Mouse (Mus musculus) heart, embryonic 16.5 days (tissue): ENCODE measurements around the gene Olfr411. TPM values are rescaled to one million over a fixed set of nuclear protein-coding genes. Genes with fewer than 3 reads are reported as not detected.

Experiments
- ATAC-seq: fragments of 200-750 bp; cut with Nextera tagmentation; replicated peaks from 2 replicates; pipeline ENCODE4 v1.8.0; 2017; ENCODE audit warnings: moderate number of reproducible peaks; ENCODE audit not compliant: insufficient read depth, low FRiP score; ENCODE audit errors: extremely low read depth
- H3K27ac ChIP-seq: fragments of 300-500 bp; sonication (generic); 2 replicates; pipeline ENCODE4 v1.5.1; 2014; ENCODE audit warnings: mild to moderate bottlenecking, low read length, control low read depth, moderate library complexity
- H3K27me3 ChIP-seq: fragments of 300-500 bp; sonication (generic); 2 replicates; pipeline ENCODE4 v1.6.1; 2014; ENCODE audit warnings: low read length, mixed read lengths; ENCODE audit not compliant: control insufficient read depth, insufficient read depth
- H3K36me3 ChIP-seq: fragments of 300-500 bp; sonication (generic); 2 replicates; pipeline ENCODE4 v1.6.1; 2014; ENCODE audit not compliant: control insufficient read depth, insufficient read depth
- H3K4me1 ChIP-seq: fragments of 300-500 bp; sonication (generic); 2 replicates; pipeline ENCODE4 v1.6.1; 2014; ENCODE audit warnings: low read length, mixed read lengths; ENCODE audit not compliant: control insufficient read depth, insufficient read depth
- H3K4me2 ChIP-seq: fragments of 300-500 bp; sonication (generic); 2 replicates; pipeline ENCODE4 v1.6.1; 2014; ENCODE audit warnings: low read depth, mild to moderate bottlenecking, control low read depth, low read length
- H3K4me3 ChIP-seq: fragments of 300-500 bp; sonication (generic); 2 replicates; pipeline ENCODE4 v1.5.1; 2014; ENCODE audit warnings: mild to moderate bottlenecking, control low read depth, low read length
- H3K9ac ChIP-seq: fragments of 300-500 bp; sonication (generic); 2 replicates; pipeline ENCODE4 v1.6.1; 2014; ENCODE audit warnings: low read length, control low read depth
- H3K9me3 ChIP-seq: fragments of 300-500 bp; sonication (generic); replicated peaks from 2 replicates; pipeline ENCODE4 v1.6.1; 2016; ENCODE audit warnings: low read length; ENCODE audit not compliant: control insufficient read depth
- WGBS: fragments of 180-500 bp; shearing (Covaris S2); extraction: QIAGEN DNeasy Blood & Tissue Kit; methylation state at CpG from one replicate; pipeline ENCODE4 v1.1.7; 2014; 5-methylcytosine and 5-hydroxymethylcytosine counted together
- polyA plus RNA-seq: library from polyadenylated mRNA; unstranded; fragments of >200 nt; fragmentation: Nextera tagmentation; extraction: Ambion mirVana; gene quantifications from 2 replicates; pipeline ENCODE4 v1.2.1, GENCODE M21; 2015

Olfr411 gene
- polyA plus RNA-seq, 1 experiment from 2014 or later: not detected

DNA sequence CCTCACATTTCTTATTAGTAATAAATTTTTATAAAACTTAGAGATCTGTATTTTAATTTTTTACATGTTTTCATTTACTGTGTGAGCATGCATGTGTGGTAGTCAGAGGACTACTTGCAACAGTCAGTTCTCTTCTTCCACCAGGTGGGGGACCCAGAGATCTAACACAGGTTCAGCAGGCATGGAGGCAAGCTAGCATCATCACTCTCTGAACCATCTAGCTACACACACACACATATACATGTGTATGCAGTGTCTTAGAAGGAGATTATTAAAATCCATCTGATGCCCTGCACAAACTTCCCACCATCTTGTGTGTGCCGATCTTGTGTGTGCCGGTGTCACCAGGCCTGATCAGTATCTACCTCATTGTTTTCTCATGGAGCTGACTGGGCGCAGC, 24.4 kb upstream of the Olfr411 start:
- no peak overlapping the region for H3K4me3 ChIP-seq
- H3K4me2 ChIP-seq: no peak overlapping the region
- H3K9ac ChIP-seq: no peak overlapping the region
- 78% methylated on average over 3 of the region's 3 CpGs for WGBS
- no peak for ATAC-seq
- H3K36me3 ChIP-seq: no peaks in the 10 kb centered on the region
- H3K27ac ChIP-seq: no peak overlapping the region
- H3K4me1 ChIP-seq: no peaks in the 10 kb centered on the region
- H3K27me3 ChIP-seq: no peaks in the 10 kb centered on the region; the same call in 1 of the 2 replicates
- no peaks in the 10 kb centered on the region for H3K9me3 ChIP-seq

- no peak overlapping the region for H3K4me2 ChIP-seq
- 14% methylated on average over 22 of the region's 22 CpGs for WGBS
- ATAC-seq: no peak; the same call in 1 of the 2 replicates
- H3K4me3 ChIP-seq: no peak overlapping the region
- peaks cover 5% of the 10 kb centered on the region; the same call in 1 of the 2 replicates for H3K27me3 ChIP-seq
- H3K36me3 ChIP-seq: no peaks in the 10 kb centered on the region
- H3K27ac ChIP-seq: no peak overlapping the region
- no peaks in the 10 kb centered on the region for H3K4me1 ChIP-seq
- H3K9ac ChIP-seq: no peak overlapping the region
- H3K9me3 ChIP-seq: no peaks in the 10 kb centered on the region
These were observed 19.1 kb upstream of the Olfr411 start for GRCm38 (mm10) chr11:74371393-74372100.

DNA sequence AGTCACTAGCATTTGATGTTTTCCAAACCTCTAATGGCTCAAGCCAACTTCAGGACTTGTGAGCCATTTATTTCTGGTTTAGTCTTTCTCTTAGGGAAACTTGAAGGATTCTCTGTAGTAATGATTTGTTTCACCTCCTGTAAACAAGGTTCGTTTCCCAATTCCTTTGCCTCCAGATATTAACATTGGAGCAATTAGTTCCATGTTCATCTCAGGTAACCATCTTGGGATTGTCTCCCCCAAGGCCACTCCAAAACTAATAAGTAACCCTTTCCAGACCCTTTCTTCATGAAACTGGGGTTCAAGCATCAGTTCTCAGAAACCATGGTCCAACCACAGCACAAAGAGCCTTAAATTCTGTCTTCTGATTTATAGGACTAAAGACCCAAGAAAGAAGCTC, 9.3 kb upstream of the Olfr411 start, which contains the start of gene Olfr412:
Gene Olfr412, plus strand, starts transcription at position 301 of the 400 bp plus-strand sequence.
- Histone ChIP-seq H3K27ac (no peak within 1 kb of the TSS), H3K9ac (no peak within 1 kb of the TSS), H3K27me3 (no peaks in the 10 kb centered on the region), H3K4me1 (no peaks in the 10 kb centered on the region), H3K4me3 (no peak within 1 kb of the TSS), H3K9me3 (0 out of 2 replicates have a peak, but pooled peaks cover 2% of the 10 kb centered on the region), H3K36me3 (no peaks in the 10 kb centered on the region), H3K4me2 (no peak within 1 kb of the TSS)
- ATAC-seq: no peak
- WGBS: 60% methylated on average over 1 of the region's 1 CpGs

- no peak for ATAC-seq
- WGBS: 70% methylated on average over 6 of the region's 6 CpGs
These were observed 14.5 kb downstream of the Olfr411 start, which contains the start of gene Olfr410 for GRCm38 (mm10) chr11:74337931-74338330. Gene Olfr410, minus strand, starts transcription at chr11:74338031.

DNA sequence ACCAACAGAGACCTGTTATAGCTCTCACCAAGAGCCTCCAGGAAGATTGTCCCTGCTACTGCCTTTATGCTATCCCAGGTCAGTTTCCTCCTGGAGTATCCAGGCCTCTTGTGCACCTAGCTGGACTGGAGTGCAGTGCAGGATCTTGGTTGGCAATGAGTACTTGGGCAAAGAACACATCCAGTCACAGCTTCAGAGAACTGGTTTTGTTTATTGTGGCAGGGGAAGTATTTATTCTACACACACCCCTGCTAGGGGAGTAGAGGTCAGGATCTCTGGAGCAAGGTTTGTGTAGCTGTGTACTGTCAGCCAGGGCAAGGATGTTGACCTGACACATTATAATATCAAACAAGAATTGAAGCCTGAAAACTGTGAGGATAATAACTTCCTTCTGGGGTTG, 23.7 kb downstream of the Olfr411 start:
- Histone ChIP-seq H3K9ac (no peak overlapping the region), H3K27me3 (no peaks in the 10 kb centered on the region), H3K4me2 (no peak overlapping the region), H3K36me3 (no peaks in the 10 kb centered on the region), H3K27ac (no peak overlapping the region), H3K9me3 (no peaks in the 10 kb centered on the region), H3K4me1 (no peaks in the 10 kb centered on the region), H3K4me3 (no peak overlapping the region)
- no peak for ATAC-seq

More at GRCm38 (mm10) chr11:74337931-74338330, 14.5 kb downstream of the Olfr411 start, which contains the start of gene Olfr410:
- Histone ChIP-seq H3K9ac (no peak within 1 kb of the TSS), H3K27me3 (no peaks in the 10 kb centered on the region), H3K4me3 (no peak within 1 kb of the TSS), H3K36me3 (no peaks in the 10 kb centered on the region), H3K27ac (no peak within 1 kb of the TSS), H3K9me3 (no peaks in the 10 kb centered on the region), H3K4me2 (no peak within 1 kb of the TSS), H3K4me1 (no peaks in the 10 kb centered on the region)

DNA sequence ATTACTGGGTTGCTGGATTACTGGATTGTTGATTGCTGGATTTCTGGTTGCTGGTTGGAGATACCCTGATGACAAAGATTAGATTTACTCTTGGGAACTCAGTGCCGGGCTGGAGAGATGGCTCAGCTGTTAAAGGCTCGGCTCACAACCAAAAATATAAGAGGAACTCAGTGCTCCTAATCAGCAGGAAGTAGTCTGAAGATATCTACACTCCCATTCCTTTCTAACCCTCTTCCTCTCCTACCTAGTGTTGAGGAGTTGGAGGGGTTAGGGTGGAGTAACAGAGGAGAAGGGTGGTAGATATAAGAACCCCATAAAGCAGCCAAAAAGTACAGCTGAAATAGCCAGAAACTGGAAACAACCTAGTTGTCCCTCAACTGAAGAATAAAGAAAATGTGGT, 26.4 kb downstream of the Olfr411 start:
- H3K4me3 ChIP-seq: no peak overlapping the region
- no peaks in the 10 kb centered on the region for H3K27me3 ChIP-seq
- H3K36me3 ChIP-seq: no peaks in the 10 kb centered on the region
- H3K4me2 ChIP-seq: no peak overlapping the region
- ATAC-seq: no peak
- no peak overlapping the region for H3K27ac ChIP-seq
- no peak overlapping the region for H3K9ac ChIP-seq
- H3K9me3 ChIP-seq: no peaks in the 10 kb centered on the region
- 48% methylated on average over 2 of the region's 2 CpGs for WGBS
- no peaks in the 10 kb centered on the region for H3K4me1 ChIP-seq

Other genes with a start within 250 kb of the Olfr411 start
- not detected in 2 replicates for gene Olfr401, start 238.9 kb downstream of the Olfr411 start, polyA plus RNA-seq
- not detected in 2 replicates for gene Olfr402, start 199.1 kb downstream of the Olfr411 start, polyA plus RNA-seq
- gene Olfr403, start 166.4 kb downstream of the Olfr411 start, polyA plus RNA-seq: not detected in 2 replicates
- gene Olfr43, start 141.3 kb downstream of the Olfr411 start, polyA plus RNA-seq: not detected in 2 replicates
- not detected in 2 replicates for gene Olfr406, start 92.8 kb downstream of the Olfr411 start, polyA plus RNA-seq
- gene Olfr59, start 68.9 kb downstream of the Olfr411 start, polyA plus RNA-seq: not detected in 2 replicates
- gene Olfr410, start 14.6 kb downstream of the Olfr411 start, polyA plus RNA-seq: not detected in 2 replicates
- not detected in 2 replicates for gene Olfr412, start 9.4 kb upstream of the Olfr411 start, polyA plus RNA-seq